Mouse (Mus musculus): Measurements from ENCODE around the gene Scrn3. TPM values are rescaled to one million over a fixed set of nuclear protein-coding genes. Genes with fewer than 3 reads are reported as not detected.
A peak's percentile ranks its signal among the peaks of the same experiment; 100 is the strongest.

The Scrn3 gene
- polyA plus RNA-seq, 1 experiment = 2.9 TPM

GRCm38 (mm10) chr2:73351496-73351895 lies 39.1 kb downstream of the Scrn3 start:
- Histone ChIP-seq H3K4me1 (ENCODE audit: control insufficient read depth, insufficient read depth, insufficient read length) (no peaks in the 10 kb centered on the region), H3K4me3 (ENCODE audit: extremely low read depth, insufficient read depth, insufficient read length) (no peak overlapping the region), H3K27ac (ENCODE audit: insufficient read depth, low read length) (no peak overlapping the region), H3K36me3 (ENCODE audit: control insufficient read depth, insufficient read depth, low read length) (peaks cover 16% of the 10 kb centered on the region), H3K27me3 (ENCODE audit: control insufficient read depth, insufficient read depth, low read length) (no peaks in the 10 kb centered on the region)
- DNase-seq (ENCODE audit: low read depth in 1 of 2, low spot score in 2 of 2) = no peak
- TF ChIP-seq CTCF (IDR thresholded peaks at IDR 0.05; ENCODE audit: extremely low read depth, insufficient read depth, insufficient read length, insufficient replicate concordance) = no peak
- 69% methylated on average over 5 of the region's 5 CpGs for WGBS

GRCm38 (mm10) chr2:73351927-73352374 lies 39.5 kb downstream of the Scrn3 start:
- no peaks in the 10 kb centered on the region for H3K4me1 ChIP-seq (ENCODE audit: control insufficient read depth, insufficient read depth, insufficient read length)
- DNase-seq (ENCODE audit: low read depth in 1 of 2, low spot score in 2 of 2) = no peak
- peaks cover 14% of the 10 kb centered on the region for H3K36me3 ChIP-seq (ENCODE audit: control insufficient read depth, insufficient read depth, low read length)
- no peak overlapping the region for H3K4me3 ChIP-seq (ENCODE audit: extremely low read depth, insufficient read depth, insufficient read length)
- TF ChIP-seq POLR2A (IDR thresholded peaks at IDR 0.05; ENCODE audit: low read depth, low read length) = no peak
- no peak for TF ChIP-seq CTCF (IDR thresholded peaks at IDR 0.05; ENCODE audit: extremely low read depth, insufficient read depth, insufficient read length, insufficient replicate concordance)
- H3K27ac ChIP-seq (ENCODE audit: insufficient read depth, low read length) = no peak overlapping the region
- WGBS = 74% methylated on average over 7 of the region's 7 CpGs
- H3K27me3 ChIP-seq (ENCODE audit: control insufficient read depth, insufficient read depth, low read length) = no peaks in the 10 kb centered on the region

GRCm38 (mm10) chr2:73357004-73357403 lies 44.6 kb downstream of the Scrn3 start:
- no peak overlapping the region for H3K4me3 ChIP-seq (ENCODE audit: extremely low read depth, insufficient read depth, insufficient read length)
- WGBS = 92% methylated on average over 18 of the region's 18 CpGs
- no peak for DNase-seq (ENCODE audit: low read depth in 1 of 2, low spot score in 2 of 2)

GRCm38 (mm10) chr2:73359941-73360340 lies 47.5 kb downstream of the Scrn3 start:
- TF ChIP-seq CTCF (IDR thresholded peaks at IDR 0.05; ENCODE audit: extremely low read depth, insufficient read depth, insufficient read length, insufficient replicate concordance) (no peak), POLR2A (IDR thresholded peaks at IDR 0.05; ENCODE audit: low read depth, low read length) (no peak)
- Histone ChIP-seq H3K4me1 (ENCODE audit: control insufficient read depth, insufficient read depth, insufficient read length) (no peaks in the 10 kb centered on the region), H3K27me3 (ENCODE audit: control insufficient read depth, insufficient read depth, low read length) (no peaks in the 10 kb centered on the region), H3K36me3 (ENCODE audit: control insufficient read depth, insufficient read depth, low read length) (peaks cover 17% of the 10 kb centered on the region), H3K4me3 (ENCODE audit: extremely low read depth, insufficient read depth, insufficient read length) (no peak overlapping the region), H3K27ac (ENCODE audit: insufficient read depth, low read length) (no peak overlapping the region)
- WGBS = 89% methylated on average over 5 of the region's 5 CpGs
- DNase-seq (ENCODE audit: low read depth in 1 of 2, low spot score in 2 of 2) = no peak

More at GRCm38 (mm10) chr2:73357004-73357403, 44.6 kb downstream of the Scrn3 start:
- peaks cover 19% of the 10 kb centered on the region for H3K36me3 ChIP-seq (ENCODE audit: control insufficient read depth, insufficient read depth, low read length)
- H3K27ac ChIP-seq (ENCODE audit: insufficient read depth, low read length) = no peak overlapping the region
- H3K27me3 ChIP-seq (ENCODE audit: control insufficient read depth, insufficient read depth, low read length) = no peaks in the 10 kb centered on the region
- no peaks in the 10 kb centered on the region for H3K4me1 ChIP-seq (ENCODE audit: control insufficient read depth, insufficient read depth, insufficient read length)
- no peak for TF ChIP-seq CTCF (IDR thresholded peaks at IDR 0.05; ENCODE audit: extremely low read depth, insufficient read depth, insufficient read length, insufficient replicate concordance)
- no peak for TF ChIP-seq POLR2A (IDR thresholded peaks at IDR 0.05; ENCODE audit: low read depth, low read length)

GRCm38 (mm10) chr2:73360536-73360935 lies 48.1 kb downstream of the Scrn3 start:
- 88% methylated on average over 2 of the region's 2 CpGs for WGBS
- no peak for TF ChIP-seq CTCF (IDR thresholded peaks at IDR 0.05; ENCODE audit: extremely low read depth, insufficient read depth, insufficient read length, insufficient replicate concordance)
- no peak for TF ChIP-seq POLR2A (IDR thresholded peaks at IDR 0.05; ENCODE audit: low read depth, low read length)
- no peak for DNase-seq (ENCODE audit: low read depth in 1 of 2, low spot score in 2 of 2)
- H3K4me1 ChIP-seq (ENCODE audit: control insufficient read depth, insufficient read depth, insufficient read length) = no peaks in the 10 kb centered on the region
- H3K4me3 ChIP-seq (ENCODE audit: extremely low read depth, insufficient read depth, insufficient read length) = no peak overlapping the region
- peaks cover 18% of the 10 kb centered on the region for H3K36me3 ChIP-seq (ENCODE audit: control insufficient read depth, insufficient read depth, low read length)
- H3K27ac ChIP-seq (ENCODE audit: insufficient read depth, low read length) = no peak overlapping the region
- no peaks in the 10 kb centered on the region for H3K27me3 ChIP-seq (ENCODE audit: control insufficient read depth, insufficient read depth, low read length)

GRCm38 (mm10) chr2:73363448-73363847 lies 51.0 kb downstream of the Scrn3 start:
- H3K4me3 ChIP-seq (ENCODE audit: extremely low read depth, insufficient read depth, insufficient read length) = no peak overlapping the region
- no peak for DNase-seq (ENCODE audit: low read depth in 1 of 2, low spot score in 2 of 2)
- H3K27me3 ChIP-seq (ENCODE audit: control insufficient read depth, insufficient read depth, low read length) = no peaks in the 10 kb centered on the region
- no peaks in the 10 kb centered on the region for H3K4me1 ChIP-seq (ENCODE audit: control insufficient read depth, insufficient read depth, insufficient read length)
- TF ChIP-seq CTCF (IDR thresholded peaks at IDR 0.05; ENCODE audit: extremely low read depth, insufficient read depth, insufficient read length, insufficient replicate concordance) (no peak), POLR2A (IDR thresholded peaks at IDR 0.05; ENCODE audit: low read depth, low read length) (no peak)
- WGBS = 78% methylated on average over 5 of the region's 5 CpGs
- no peak overlapping the region for H3K27ac ChIP-seq (ENCODE audit: insufficient read depth, low read length)
- H3K36me3 ChIP-seq (ENCODE audit: control insufficient read depth, insufficient read depth, low read length) = peaks cover 17% of the 10 kb centered on the region

- peak in 1 of 2 experiments; percentile 21 for DNase-seq (ENCODE audit: low read depth in 1 of 2, low spot score in 2 of 2)
- no peak overlapping the region for H3K4me3 ChIP-seq (ENCODE audit: extremely low read depth, insufficient read depth, insufficient read length)
- peak overlapping the region; percentile 53 for H3K27ac ChIP-seq (ENCODE audit: insufficient read depth, low read length)
- WGBS = 60% methylated on average over 9 of the region's 9 CpGs
- no peaks in the 10 kb centered on the region for H3K27me3 ChIP-seq (ENCODE audit: control insufficient read depth, insufficient read depth, low read length)
- H3K4me1 ChIP-seq (ENCODE audit: control insufficient read depth, insufficient read depth, insufficient read length) = peaks cover 10% of the 10 kb centered on the region; the same call in 1 of the 2 replicates
- peaks cover 2% of the 10 kb centered on the region; the same call in 1 of the 2 replicates for H3K36me3 ChIP-seq (ENCODE audit: control insufficient read depth, insufficient read depth, low read length)
- TF ChIP-seq POLR2A (IDR thresholded peaks at IDR 0.05; ENCODE audit: low read depth, low read length) (no peak), CTCF (IDR thresholded peaks at IDR 0.05; ENCODE audit: extremely low read depth, insufficient read depth, insufficient read length, insufficient replicate concordance) (no peak)
Observed at GRCm38 (mm10) chr2:73371530-73372335, 59.3 kb downstream of the Scrn3 start.

All from spleen, adult 2 months (tissue).